Mouse (Mus musculus) hematopoietic multipotent progenitor cell, adult 10-12 weeks (in vitro differentiated cells): ENCODE data around the gene Majin. TPM values are rescaled to one million over a fixed set of nuclear protein-coding genes. Genes with fewer than 3 reads are reported as not detected.

ENCODE experiments used
- polyA plus RNA-seq: library from polyadenylated mRNA; stranded (reverse); fragments of >175 nt; gene quantifications from 2 replicates; pipeline ENCODE4 v1.2.3, GENCODE M21; 2012; ENCODE audit warnings: low replicate concordance

The Majin gene
- polyA plus RNA-seq: not detected in 2 replicates

GRCm38 (mm10) chr19:6184131-6184530, at the start of gene Majin:
Majin (plus strand) TSS chr19:6184388.

GRCm38 (mm10) chr19:6140678-6141393, 43.4 kb upstream of the Majin start, which contains the start of gene Batf2:
Batf2 (plus strand) TSS chr19:6140983.

GRCm38 (mm10) chr19:6141394-6141749, 42.8 kb upstream of the Majin start, which contains the start of gene Arl2:
Arl2 (minus strand) TSS chr19:6141548.

GRCm38 (mm10) chr19:6226135-6226534, 41.9 kb downstream of the Majin start, which contains the start of gene Gpha2:
Gpha2 (plus strand) TSS chr19:6226380.

GRCm38 (mm10) chr19:6235084-6236052, 51.2 kb downstream of the Majin start, which contains the start of gene Ppp2r5b:
Ppp2r5b (minus strand) TSS chr19:6235872.

GRCm38 (mm10) chr19:6241274-6242107, 57.3 kb downstream of the Majin start, which contains the start of gene Atg2a:
Atg2a (plus strand) TSS chr19:6241668.

Other genes with a start within 250 kb of the Majin start
- gene Pola2, start 220.2 kb upstream of the Majin start, polyA plus RNA-seq: 19.1 and 24.6 TPM in 2 replicates
- not detected in 2 replicates for gene Slc22a20, start 198.2 kb upstream of the Majin start, polyA plus RNA-seq
- gene Capn1, start 168.5 kb upstream of the Majin start, polyA plus RNA-seq: 55.8 and 154 TPM in 2 replicates
- gene Syvn1, start 137.8 kb upstream of the Majin start, polyA plus RNA-seq: 393 and 539 TPM in 2 replicates
- gene Mrpl49, start 126.6 kb upstream of the Majin start, polyA plus RNA-seq: 25.7 and 36.4 TPM in 2 replicates
- gene Fau, start 126.5 kb upstream of the Majin start, polyA plus RNA-seq: 4,240 and 4,981 TPM in 2 replicates
- 58.8 and 66.2 TPM in 2 replicates for gene Znhit2, start 123.2 kb upstream of the Majin start, polyA plus RNA-seq
- 10.6 and 16.3 TPM in 2 replicates for gene Tm7sf2, start 116.0 kb upstream of the Majin start, polyA plus RNA-seq
- 52.2 and 188 TPM in 2 replicates for gene Vps51, start 107.2 kb upstream of the Majin start, polyA plus RNA-seq
- not detected in 2 replicates for gene Tmem262, start 104.4 kb upstream of the Majin start, polyA plus RNA-seq
- gene Gm28374, start 102.1 kb upstream of the Majin start, polyA plus RNA-seq: 0.19 TPM in 1 of 2 replicates, not detected in the other
- 67.9 and 70.2 TPM in 2 replicates for gene Zfpl1, start 99.4 kb upstream of the Majin start, polyA plus RNA-seq
- 1.7 and 2.3 TPM in 2 replicates for gene Cdca5, start 99.4 kb upstream of the Majin start, polyA plus RNA-seq
- gene AC131692.1, start 90.0 kb upstream of the Majin start, polyA plus RNA-seq: 1.7 and 2.1 TPM in 2 replicates
- gene Naaladl1, start 78.6 kb upstream of the Majin start, polyA plus RNA-seq: 0.53 TPM in 1 of 2 replicates, not detected in the other
- gene Sac3d1, start 65.7 kb upstream of the Majin start, polyA plus RNA-seq: 31.3 and 49.9 TPM in 2 replicates
- 120 and 217 TPM in 2 replicates for gene Snx15, start 56.1 kb upstream of the Majin start, polyA plus RNA-seq
- gene Batf2, start 43.4 kb upstream of the Majin start, polyA plus RNA-seq: 1.3 and 2.2 TPM in 2 replicates
- 32.6 and 45.2 TPM in 2 replicates for gene Arl2, start 42.8 kb upstream of the Majin start, polyA plus RNA-seq
- 0.22 TPM in 1 of 2 replicates, not detected in the other for gene Gpha2, start 42.0 kb downstream of the Majin start, polyA plus RNA-seq
- gene Ppp2r5b, start 51.5 kb downstream of the Majin start, polyA plus RNA-seq: 43.8 and 62.7 TPM in 2 replicates
- gene Atg2a, start 57.3 kb downstream of the Majin start, polyA plus RNA-seq: 75.2 and 154 TPM in 2 replicates
- gene Ehd1, start 92.3 kb downstream of the Majin start, polyA plus RNA-seq: 252 and 427 TPM in 2 replicates
- gene Cdc42bpg, start 122.1 kb downstream of the Majin start, polyA plus RNA-seq: 9.6 and 17.4 TPM in 2 replicates
- 120 and 143 TPM in 2 replicates for gene Men1, start 150.6 kb downstream of the Majin start, polyA plus RNA-seq
- 508 and 590 TPM in 2 replicates for gene Map4k2, start 156.7 kb downstream of the Majin start, polyA plus RNA-seq
- gene Sf1, start 179.3 kb downstream of the Majin start, polyA plus RNA-seq: 995 and 2,858 TPM in 2 replicates
- gene Pygm, start 200.0 kb downstream of the Majin start, polyA plus RNA-seq: 2.3 and 2.5 TPM in 2 replicates
- gene Rasgrp2, start 215.0 kb downstream of the Majin start, polyA plus RNA-seq: 492 and 537 TPM in 2 replicates
- gene Nrxn2, start 234.3 kb downstream of the Majin start, polyA plus RNA-seq: 3.6 and 14.7 TPM in 2 replicates